Mouse (Mus musculus): ENCODE measurements around the gene Ocm. TPM values are rescaled to one million over a fixed set of nuclear protein-coding genes. Genes with fewer than 3 reads are reported as not detected.

Ocm gene
- not detected in 2 replicates for polyA plus RNA-seq (2012; rRNA removed; ENCODE audit: low replicate concordance)

DNA sequence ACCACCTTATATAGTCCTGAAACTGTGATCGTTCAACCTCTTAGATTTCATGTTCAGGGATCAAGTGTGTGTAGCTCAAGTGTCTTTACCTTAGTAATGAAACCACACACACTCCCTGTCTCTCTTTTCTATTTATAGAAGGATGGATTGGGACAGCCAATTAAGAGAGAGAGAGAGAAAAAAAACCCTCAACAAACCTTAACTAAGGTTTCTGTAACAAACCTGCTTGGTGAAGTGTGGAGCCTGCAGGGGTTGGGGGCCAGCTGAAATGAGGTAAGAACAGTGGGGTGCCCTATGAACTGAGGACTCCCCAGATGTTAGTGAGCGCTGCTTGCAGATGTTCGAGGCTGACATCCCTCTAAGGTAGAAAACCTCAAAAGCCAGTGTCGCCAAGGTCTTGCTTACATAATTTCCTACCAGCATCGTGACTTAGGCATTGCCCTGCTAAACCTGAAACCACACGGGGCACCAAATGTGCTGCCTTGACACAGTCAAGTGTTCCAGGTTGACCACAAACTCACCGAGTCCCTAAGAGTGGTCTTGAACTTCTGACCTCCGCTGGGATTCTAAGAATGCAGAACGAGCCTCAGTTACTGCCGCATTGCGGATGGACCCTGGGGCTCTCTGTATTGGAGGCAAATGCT lies at the start of gene Ocm:
Ocm (minus strand) TSS at position 51 of the 644 bp plus-strand sequence.

GRCm38 (mm10) chr5:144014551-144015311 lies 11.7 kb downstream of the Ocm start, which contains the start of gene Ccz1:
Gene Ccz1, minus strand, starts transcription at chr5:144014877.

Other genes starting within 250 kb of the Ocm start
- gene Eif2ak1, start 208.9 kb downstream of the Ocm start, polyA plus RNA-seq (2012; rRNA removed; ENCODE audit: low replicate concordance): 17.9 and 22.0 TPM in 2 replicates
- 0.08 TPM in 1 of 2 replicates, not detected in the other for gene Ankrd61, start 129.0 kb downstream of the Ocm start, polyA plus RNA-seq (2012; rRNA removed; ENCODE audit: low replicate concordance)
- gene Aimp2, start 116.8 kb downstream of the Ocm start, polyA plus RNA-seq (2012; rRNA removed; ENCODE audit: low replicate concordance): 35.9 and 65.5 TPM in 2 replicates
- gene Pms2, start 116.7 kb downstream of the Ocm start, polyA plus RNA-seq (2012; rRNA removed; ENCODE audit: low replicate concordance): 1.9 and 3.6 TPM in 2 replicates
- not detected in 2 replicates for gene Gm42421, start 98.5 kb downstream of the Ocm start, polyA plus RNA-seq (2012; rRNA removed; ENCODE audit: low replicate concordance)
- 0.16 and 0.65 TPM in 2 replicates for gene Rsph10b, start 93.6 kb downstream of the Ocm start, polyA plus RNA-seq (2012; rRNA removed; ENCODE audit: low replicate concordance)
- gene Ccz1, start 11.8 kb downstream of the Ocm start, polyA plus RNA-seq (2012; rRNA removed; ENCODE audit: low replicate concordance): 5.6 and 15.2 TPM in 2 replicates
- 11.8 and 14.0 TPM in 2 replicates for gene Lmtk2, start 73.8 kb upstream of the Ocm start, polyA plus RNA-seq (2012; rRNA removed; ENCODE audit: low replicate concordance)
- 0.67 and 0.79 TPM in 2 replicates for gene Bhlha15, start 163.6 kb upstream of the Ocm start, polyA plus RNA-seq (2012; rRNA removed; ENCODE audit: low replicate concordance)
- 66.3 and 102 TPM in 2 replicates for gene Tecpr1, start 196.9 kb upstream of the Ocm start, polyA plus RNA-seq (2012; rRNA removed; ENCODE audit: low replicate concordance)
- gene Bri3, start 217.8 kb upstream of the Ocm start, polyA plus RNA-seq (2012; rRNA removed; ENCODE audit: low replicate concordance): 107 and 119 TPM in 2 replicates

All from mammary gland, adult 2 months (tissue).